Mouse (Mus musculus): ENCODE measurements around the gene Arfgap3.
"Not testable (repeated sequence)": the region's sequence is repeated elsewhere in the genome, so short reads cannot be mapped to it uniquely, and the experiment has no call there.

The Arfgap3 gene

DNA sequence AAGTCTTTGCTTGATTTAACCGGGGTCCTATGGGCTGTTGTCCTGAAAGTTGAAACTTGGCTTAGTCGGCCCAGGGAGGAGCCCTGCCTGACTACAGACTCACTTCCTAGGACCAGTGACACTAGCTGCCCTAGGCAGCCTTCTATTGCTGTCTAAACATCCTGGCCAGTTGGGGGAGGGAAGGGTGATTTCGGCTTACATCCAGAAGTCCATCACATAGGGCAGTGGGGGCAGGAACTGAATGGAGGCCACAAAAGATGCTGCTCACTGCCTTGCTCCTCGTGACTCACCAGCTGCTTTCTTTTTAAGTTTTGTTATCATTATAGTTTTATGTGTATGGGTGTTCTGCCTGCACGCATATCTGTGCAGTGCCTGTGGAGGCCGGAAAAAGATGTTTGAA, 56.9 kb downstream of the Arfgap3 start:
- DNase-seq, result no peak

DNA sequence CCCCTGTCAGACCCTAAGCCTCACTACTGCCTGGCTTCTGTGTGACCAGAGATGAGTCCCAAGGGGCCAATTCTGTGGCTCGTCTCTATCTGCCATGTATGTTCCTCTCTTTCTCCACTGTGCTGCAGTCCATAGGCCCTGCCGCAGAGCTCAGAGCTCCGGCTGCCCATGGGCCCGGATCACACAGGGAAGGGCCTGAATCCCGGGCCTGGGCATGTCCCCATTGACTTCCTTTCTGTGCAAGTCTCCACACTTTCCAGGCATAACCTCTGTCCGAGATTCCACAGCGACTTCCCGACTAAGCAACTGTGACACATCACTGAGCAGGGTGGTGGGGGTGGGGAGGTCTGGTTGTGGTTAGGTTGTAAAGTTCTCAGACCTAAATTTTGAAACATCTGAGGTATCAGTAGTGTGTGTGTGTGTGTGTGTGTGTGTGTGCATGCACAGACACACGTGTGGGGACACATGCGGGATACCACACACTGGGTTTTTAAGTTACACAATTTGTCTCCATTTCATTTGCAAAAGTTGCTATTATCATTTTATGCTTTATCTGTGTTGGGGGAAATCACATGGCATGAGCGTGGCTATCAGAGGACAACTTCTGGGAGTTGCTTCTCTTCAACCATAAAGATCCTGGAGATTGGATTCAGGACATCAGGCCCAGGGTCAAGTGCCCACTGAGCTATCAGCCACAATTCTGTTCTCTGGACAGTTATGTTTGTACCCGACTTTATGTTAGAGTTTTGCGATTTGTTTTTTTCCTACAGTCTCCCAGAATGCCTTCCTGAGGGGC, 57.6 kb downstream of the Arfgap3 start:
- DNase-seq, result no peak

DNA sequence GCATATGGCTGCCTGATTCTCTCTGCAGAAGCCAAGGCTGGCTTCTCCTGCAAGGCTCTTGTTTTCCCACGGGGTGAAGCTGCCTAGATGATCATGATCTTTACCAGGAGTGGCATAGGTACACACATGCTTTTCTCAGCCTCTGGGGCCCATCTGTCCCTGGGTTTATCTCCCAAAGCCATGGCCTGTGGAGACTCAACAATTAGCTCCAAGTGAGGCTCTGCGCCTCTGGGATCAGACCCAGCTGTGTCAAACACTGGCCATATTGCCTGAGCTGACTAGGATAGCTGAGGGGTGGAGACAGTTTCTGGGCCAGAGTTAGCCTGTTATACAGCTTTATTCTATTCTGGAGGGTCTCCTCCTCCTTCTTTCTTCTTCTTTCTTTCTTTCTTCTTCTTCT, 59.1 kb downstream of the Arfgap3 start:
- DNase-seq, result no peak

DNA sequence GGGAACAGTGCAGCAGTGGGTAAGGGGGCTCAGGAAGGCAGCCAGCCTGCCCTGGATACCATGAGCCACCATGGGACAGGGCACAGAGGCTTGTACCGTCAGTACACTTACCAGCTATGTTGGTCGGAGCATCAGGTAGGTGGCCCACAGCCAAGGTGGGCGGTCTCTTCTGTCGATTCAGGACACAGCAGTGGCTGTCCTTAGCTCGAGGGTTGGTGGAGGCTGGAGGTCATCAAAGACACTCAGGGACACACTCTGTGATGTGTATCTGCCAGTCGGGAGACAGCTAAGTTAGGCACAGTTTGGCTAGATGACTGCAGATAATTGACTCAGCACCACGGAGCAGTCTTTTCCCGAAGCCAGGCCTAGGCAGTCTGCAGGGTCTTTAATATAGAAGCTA, 65.2 kb downstream of the Arfgap3 start:
- DNase-seq, result no peak

DNA sequence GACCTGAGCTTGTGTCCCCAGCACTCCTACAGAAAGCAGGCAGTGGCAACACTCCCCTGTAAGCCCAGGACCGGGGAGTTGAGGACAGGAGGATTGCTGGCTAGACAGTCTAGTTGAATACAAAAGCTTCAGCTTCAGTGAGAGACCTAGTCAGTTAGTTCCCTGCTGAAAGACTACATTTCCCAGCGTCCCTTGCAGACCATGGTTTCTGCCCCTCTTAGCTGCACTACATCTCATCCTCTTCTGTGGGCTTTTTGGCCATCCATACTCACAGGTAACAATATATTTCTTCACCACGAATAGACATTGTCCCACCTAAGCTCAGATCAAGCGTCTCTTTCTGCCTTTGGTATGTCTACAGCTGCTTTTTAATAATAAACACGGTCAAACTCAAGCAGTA, 67.7 kb downstream of the Arfgap3 start:
- DNase-seq, result no peak

DNA sequence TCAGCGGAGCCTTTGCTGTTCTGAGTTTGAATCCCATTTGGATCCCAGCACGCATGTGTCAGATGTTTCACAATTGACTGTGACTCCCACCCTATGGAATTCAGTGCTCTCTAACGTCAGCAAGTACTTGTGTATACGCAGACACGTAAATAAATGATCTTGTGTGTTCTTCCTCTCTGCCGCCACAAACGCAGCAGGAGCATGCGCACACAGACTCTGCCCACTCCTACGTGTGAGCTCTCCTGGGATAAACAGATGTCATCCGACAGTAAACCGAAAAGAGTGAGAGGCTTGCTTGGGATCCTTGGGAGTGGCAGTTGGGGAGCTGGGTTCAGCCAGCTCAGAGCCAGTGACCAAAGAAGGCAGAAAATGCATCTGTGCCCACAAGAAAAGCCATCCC, 68.7 kb downstream of the Arfgap3 start:
- DNase-seq, result no peak

DNA sequence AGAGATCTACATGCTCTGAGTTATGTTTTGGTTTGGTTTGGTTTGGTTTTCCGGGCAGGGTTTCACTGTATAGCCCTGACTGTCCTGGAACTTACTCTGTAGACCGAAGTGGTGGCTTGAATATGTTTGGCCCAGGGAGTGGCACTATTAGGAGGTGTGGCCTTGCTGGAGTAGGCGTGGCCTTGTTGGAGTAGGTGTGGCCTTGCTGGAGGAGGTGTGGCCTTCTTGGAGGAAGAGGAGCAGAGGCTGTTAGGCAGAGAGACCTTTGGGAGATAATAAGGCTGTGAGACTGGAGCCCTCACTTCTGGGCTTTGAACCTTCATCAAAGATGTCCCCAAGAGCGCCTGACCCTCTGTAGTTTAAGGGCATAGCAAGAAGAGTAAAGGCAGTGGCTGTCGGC, 71.5 kb downstream of the Arfgap3 start:
- DNase-seq, result no peak

DNA sequence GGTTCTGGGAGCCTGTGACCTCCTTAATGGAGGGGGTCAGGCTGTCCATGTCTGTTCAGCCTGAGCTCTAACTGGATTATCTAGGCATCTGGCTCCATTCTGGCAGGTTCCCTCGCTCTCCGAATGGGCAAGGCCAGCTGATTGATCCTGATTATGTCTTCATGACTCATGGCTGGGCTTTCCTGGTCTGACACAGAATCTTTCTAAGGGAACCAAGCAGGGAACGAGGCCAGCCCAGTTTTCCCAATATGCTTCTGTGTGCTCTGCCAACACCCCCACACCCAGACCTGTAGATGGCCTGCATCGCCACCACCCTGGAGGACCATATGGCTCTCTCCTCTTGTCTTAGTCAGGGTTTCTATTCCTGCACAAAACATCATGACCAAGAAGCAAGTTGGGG, 72.6 kb downstream of the Arfgap3 start:
- DNase-seq, result no peak

DNA sequence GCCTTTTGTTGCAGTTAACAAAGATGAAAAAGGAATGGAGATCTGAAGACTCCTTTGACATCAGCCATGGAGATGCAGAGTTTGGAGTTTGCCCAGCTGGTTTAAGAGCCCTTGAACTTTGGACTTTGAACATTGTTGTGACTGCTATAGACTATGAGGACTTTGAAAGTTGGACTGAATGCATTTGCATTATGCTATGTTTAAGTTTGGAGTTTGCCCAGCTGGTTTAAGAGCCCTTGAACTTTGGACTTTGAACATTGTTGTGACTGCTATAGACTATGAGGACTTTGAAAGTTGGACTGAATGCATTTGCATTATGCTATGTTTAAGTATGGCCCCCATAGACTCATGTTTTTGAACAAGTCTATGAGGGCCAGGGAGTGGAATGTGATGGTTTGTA, 75.8 kb downstream of the Arfgap3 start:
- DNase-seq, result not testable (repeated sequence)

DNA sequence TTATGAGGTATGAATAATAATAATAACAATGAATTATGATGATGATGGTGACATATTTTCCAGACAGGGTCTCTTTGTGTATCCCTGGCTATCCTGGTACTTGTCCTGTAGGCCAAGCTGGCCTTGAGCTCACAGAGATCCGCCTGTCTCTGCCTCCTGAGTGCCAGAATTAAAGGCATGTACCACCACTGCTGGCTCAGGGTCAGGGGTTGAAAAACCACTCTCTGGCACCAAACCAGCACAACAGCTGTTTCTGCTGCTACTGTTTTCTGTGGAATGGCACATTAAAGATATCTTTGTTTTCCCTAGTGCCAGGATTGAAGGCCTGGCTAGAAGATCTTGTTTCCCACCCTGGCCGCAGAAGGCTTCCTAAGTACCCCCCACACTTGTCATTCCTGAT, 77.0 kb downstream of the Arfgap3 start:
- DNase-seq, result no peak

DNA sequence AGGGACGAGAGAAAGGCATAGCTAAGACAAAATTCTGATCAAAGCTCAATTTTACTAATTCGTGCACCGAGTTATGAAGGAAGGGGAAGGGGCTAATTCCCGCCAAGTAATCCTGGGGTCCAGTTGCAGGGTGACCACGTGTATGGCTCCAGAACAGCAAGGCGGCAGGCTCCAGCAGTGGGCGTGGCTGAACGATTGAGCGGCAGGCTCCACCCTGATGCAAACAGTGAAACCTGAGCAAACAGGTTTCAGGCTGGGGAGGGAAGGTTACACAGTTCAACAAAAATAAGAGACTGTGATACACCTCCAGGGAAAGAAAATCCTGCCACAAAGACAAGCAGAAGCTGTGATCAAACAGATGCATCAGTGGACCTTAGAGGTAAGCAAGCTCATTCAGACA, 78.8 kb downstream of the Arfgap3 start:
- DNase-seq, result not testable (repeated sequence)

DNA sequence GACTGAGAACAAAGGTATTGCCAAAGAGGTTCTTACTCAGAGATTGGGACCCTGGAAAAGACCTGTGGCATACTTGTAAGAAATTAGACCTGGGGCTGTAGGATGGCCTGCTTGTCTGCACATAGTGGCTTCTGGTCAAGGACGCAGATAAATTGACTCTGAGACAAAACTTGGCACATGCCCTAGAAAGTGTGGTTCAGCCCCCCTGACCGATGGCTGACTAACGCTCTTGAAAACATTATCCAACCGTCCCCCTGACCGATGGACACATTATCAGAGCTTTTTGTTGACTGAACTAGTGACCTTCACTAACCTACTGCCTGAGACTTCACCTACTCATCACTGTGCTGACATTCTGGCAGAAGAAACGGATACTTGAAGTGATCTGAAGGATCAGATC, 80.1 kb downstream of the Arfgap3 start:
- DNase-seq, result not testable (repeated sequence)

DNA sequence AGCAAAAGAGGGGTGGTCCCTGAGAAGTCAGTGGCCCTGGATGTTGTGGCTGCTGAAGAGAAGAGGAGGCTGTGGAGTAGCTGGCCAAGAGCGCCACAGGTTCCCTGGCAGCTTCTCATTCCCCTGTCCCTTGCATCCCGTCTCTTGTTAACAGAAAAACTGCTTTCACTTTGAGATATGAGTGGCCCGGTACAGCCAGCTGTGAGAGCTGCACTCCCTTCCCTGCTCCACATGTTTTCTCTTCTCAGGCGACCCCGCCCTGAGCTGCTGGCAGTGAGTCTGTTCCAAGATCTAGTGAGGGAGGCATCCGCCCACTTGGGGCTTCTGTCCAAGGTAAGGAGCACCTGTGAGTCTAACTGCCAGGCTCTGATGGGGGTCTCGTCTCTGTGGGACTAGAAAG, 81.6 kb downstream of the Arfgap3 start:
- DNase-seq, result not testable (repeated sequence)

DNA sequence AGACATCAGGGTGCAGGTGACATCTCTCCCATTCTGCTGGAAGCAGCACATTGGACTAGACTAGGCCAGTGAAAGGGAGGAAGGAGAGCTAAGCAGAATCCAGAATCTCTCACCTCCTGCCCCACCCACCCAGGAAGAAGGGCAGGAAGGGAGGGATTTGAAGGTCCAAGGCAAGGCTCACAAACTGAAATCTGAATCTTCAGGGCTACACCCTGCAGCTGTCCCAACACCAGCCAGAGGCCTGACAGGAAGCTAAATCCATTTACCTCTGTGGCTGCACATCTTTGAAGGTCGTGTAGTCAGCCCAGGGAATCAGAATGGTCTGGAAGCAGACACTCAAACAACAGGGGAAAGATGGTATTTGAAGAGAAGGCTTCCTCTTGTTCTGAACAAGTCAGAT, 84.8 kb downstream of the Arfgap3 start:
- DNase-seq, result no peak

DNA sequence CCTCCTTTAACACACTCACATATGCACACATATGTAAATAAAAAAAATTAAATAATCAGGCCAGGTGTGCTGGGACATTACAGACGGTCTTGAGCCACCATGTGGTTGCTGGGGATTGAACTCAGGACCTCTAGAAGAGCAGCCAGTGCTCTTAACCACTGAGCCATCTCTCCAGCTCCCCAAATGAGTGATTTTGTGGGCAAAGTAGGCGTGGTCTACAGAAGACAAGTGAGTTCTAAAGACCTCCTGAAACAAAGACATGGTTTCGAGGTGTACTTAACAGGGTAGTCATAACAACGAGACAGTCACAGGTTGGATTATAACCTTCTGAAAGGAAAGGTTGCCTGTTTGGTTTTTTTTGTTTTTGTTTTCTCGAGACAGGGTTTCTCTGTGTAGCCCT, 86.6 kb downstream of the Arfgap3 start:
- no peak for DNase-seq

DNA sequence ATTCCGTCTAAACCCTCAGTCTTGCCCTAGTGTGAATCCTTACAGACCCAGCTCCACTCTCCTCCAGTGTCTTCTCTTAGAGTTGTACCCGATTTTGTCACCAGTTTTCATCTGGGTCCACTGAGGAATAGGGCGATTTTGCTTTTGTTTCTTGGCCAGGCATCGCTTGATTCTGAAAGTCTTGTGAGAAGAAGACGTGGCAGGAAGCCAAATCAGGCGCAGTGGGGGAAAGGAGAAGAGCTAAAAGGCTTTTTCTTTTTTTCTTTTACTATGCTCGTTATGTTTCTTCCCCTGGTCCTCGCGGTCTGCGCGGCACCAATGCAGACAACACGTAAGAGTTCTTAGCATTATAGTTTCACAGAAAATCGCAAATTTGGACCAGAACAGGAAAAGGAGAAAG, 92.1 kb downstream of the Arfgap3 start:
- DNase-seq, result no peak

DNA sequence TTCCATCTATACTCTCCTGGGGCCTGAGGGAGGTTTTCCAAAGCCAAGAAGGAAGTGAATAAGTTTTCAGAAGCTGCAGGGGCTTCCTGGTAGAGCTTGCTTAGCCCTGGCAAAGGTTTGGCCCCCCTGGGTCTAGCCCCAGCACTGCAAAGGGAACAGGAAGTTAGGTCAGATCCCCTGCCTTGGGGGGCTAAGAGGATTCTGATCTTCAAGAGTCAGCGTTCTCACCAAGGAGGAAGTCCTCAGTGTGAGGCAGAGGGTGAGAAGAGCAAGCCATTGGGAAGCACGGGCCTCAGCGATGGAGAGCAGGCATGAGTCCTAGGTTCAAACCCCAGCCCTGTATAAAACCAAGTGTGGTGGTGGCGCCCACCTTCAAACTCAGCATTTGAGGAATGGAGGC, 93.6 kb downstream of the Arfgap3 start:
- DNase-seq, result no peak

DNA sequence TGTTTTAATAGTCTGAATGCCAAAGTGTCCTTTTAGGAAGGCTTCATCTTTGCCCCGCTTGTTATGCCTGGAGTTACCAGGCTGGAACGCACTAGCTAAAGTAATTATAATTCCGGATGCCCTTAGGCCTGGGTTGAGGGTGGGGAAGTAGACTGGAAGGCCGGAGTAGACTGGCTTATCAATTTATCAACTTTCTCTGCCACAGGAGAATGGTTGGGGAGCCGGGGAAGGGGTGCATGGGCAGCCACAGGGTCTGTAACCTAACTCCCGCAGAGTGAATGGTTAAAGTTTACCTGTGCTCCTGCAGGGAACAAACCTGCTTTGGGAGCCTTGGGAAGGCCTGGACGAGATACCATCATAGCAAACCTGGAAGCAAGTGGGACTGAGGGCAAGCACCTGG, 94.1 kb downstream of the Arfgap3 start:
- DNase-seq, result no peak

DNA sequence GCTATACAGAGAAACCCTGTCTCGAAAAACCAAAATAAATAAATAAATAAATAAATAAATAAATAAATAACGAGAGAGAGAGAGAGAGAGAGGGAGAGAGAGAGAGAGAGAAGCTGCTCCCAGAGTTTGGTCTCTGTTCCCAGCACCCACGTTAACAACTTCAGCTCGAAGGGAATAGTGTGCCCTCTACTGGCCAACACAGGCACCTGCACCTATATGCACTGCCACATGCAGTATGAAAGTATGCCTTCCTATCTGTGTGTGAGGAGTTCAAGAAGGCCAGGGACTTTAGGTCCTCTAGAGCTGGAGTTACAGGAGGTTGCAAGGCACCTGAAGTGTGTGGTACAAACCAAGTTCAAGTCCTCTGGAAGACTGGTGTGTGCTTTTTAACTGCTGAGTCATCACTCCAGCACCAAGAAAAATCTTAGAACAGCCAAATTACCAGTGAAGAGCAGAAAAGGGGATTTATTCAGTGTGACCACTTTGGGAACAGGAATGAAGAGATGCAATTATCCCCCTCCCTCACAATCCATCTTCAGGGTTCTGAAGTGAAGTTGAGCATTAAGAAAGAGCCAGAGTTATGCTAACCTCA, 94.8 kb downstream of the Arfgap3 start:
- DNase-seq, result no peak

DNA sequence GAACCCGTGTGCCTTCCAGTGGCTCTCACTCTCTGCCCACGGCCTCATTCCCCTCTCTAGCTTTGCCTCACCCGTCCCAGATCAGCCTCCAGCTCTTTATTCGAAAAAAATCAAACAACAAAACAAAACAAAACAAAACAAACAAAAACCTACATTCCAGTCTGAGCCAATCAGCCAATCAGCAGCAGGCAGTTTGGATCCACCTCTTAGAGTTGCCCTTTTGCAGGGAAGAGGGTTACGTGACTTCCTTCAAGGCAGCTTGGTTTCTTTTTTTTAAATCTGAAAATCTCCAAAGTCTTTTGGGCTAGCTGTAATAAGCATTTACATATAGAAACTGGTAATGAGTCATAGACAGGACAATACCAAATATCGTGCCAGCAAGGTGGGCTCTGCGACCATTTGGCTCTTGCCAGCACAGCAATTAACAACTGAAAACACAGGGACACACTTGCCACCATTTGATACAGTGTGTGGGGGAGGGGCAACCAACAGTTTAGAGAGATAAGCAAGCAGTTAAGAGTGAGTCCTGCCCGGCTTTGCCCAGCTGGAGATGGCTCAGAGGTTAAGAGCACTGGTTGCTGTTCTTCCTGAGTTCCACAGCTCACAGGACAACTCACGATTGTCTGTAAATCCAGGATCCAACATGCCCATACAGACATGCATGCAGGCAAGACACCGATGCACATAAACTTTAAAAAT, 95.5 kb downstream of the Arfgap3 start:
- no peak for DNase-seq

DNA sequence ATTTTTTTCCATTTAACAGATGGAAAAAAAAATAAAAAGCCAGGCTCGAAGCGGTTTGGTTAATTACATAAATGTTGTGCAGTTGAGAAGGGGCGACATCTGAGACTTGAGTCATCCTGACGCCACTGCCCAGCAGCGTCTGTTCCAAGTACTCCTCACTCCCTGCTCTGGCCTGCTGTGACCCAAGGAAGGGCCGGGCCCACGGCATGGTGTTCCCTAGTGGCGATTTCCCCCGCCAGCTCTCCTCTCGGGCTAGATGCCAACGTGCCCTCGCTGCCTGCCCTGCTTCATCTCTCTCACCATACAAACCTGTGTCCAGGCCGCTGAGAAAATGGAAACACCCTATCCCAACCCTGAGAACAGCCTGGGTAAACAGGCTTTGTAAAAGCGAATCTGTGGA, 98.0 kb downstream of the Arfgap3 start:
- no peak for DNase-seq

DNA sequence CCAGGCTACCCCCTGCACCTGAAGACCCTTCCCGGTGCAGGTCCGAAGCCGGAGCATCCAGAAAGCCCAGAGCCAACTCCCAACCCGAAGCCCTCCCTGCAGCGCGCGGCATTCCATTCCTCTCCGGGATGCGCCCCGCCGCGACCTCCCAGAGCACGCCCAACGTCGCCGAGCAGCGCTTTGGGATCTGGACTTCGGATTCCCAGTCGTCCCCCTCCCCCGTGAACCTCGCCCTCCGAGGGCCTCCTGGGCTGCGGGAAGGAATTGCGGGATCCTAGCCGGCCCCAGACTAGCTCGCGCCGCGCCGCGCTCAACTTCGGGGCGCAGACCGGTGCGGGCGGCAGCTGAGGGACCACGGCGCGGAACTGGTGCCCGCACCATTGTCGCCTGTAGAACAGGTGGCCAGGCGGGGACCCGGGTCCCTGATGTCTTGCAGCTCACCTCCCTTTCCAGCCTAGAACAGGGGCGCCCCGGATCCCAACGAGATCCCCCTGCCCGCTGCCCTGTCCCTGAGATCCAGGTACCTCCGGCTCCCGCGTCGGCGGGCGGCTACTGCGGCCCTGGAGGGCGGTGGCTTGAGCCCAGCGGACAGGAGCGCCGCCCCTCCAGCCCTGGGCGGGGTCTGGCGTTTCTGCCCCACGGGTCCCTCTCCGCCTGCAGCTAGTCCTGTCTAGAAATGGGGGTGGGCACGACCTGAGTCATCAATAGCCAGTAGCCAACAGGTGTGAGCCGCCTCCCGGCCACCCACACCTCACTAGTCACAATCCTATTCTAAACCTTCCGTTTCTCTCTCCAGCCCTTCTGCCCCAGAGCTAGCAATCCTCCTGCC, 98.7 kb downstream of the Arfgap3 start, which contains the start of gene A4galt:
A4galt (minus strand) TSS at position 599 of the 829 bp plus-strand sequence.
- DNase-seq, result no peak

DNA sequence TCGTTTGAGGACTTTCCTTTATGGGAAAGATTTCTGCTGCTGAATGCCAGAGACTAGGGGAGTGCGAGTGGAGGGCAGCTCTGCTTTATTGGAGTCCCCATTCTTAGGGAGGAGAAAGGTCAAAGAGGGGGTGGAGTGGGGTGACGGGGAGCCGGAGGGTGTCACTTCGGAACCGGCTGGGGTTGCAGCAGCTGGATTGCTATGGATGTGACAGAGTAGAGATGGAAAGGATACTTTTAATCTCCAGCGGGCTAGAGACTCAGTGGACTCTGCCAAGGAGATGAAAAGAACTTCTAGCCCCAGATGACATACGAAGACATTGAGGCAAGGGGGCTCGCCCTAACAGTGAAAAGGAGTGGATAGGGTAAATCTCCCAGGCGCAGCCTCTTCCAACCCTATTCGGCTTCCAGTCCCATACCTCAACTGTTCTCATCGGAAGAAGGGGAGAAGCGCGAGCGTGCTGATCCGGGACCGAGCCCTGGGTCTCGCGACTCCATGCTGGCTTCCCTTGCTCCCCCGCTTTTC, 99.3 kb downstream of the Arfgap3 start:
- no peak for DNase-seq

All from thymus, adult 18-20 months (tissue).